Mouse (Mus musculus): ENCODE measurements around the gene Car15. TPM values are rescaled to one million over a fixed set of nuclear protein-coding genes. Genes with fewer than 3 reads are reported as not detected.

Gene Car15
- polyA plus RNA-seq, 1 experiment from 2014 or later: 2.4 TPM

- no peak overlapping the region for H3K4me2 ChIP-seq (replicated peaks; ENCODE audit: low read depth, low read length)
- H3K36me3 ChIP-seq (ENCODE audit: control insufficient read depth, insufficient read depth, low read length): peaks cover 10% of the 10 kb centered on the region; the same call in 1 of the 2 replicates
- H3K9ac ChIP-seq (replicated peaks; ENCODE audit: low read depth, low read length): no peak overlapping the region
- H3K27me3 ChIP-seq (ENCODE audit: control insufficient read depth, insufficient read depth, low read length): no peaks in the 10 kb centered on the region
- H3K4me1 ChIP-seq (ENCODE audit: control insufficient read depth, insufficient read depth, low read length): no peaks in the 10 kb centered on the region
- no peak overlapping the region for H3K27ac ChIP-seq (ENCODE audit: low read length)
- no peaks in the 10 kb centered on the region for H3K9me3 ChIP-seq (ENCODE audit: control insufficient read depth, low read depth, low read length)
- no peak for ATAC-seq (ENCODE audit: insufficient number of reproducible peaks, insufficient read depth, low FRiP score, low read depth)
- WGBS: 73% methylated on average over 2 of the region's 2 CpGs
- no peak overlapping the region for H3K4me3 ChIP-seq (ENCODE audit: low read depth, low read length)
These were observed 27.1 kb upstream of the Car15 start for GRCm38 (mm10) chr16:17865293-17865692.

DNA sequence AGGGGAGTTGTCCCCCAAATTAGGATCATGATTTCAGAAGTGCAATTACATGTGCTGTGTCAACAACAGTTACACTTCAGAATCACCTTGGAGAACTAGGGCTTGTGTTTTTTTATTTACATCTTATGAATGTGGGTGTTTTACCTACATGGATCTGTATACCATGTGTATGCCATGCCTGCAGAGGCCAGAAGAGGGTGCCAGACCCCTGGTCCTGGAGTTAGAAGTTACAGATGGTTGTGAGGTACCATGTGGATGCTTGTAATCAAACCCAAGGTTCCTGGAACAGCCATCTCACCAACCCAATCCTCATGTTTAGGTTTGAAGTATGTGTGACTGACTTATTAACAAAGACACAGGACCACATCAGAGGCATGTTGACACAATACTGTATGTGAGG, 20.4 kb upstream of the Car15 start:
- Histone ChIP-seq H3K27me3 (ENCODE audit: control insufficient read depth, insufficient read depth, low read length) (no peaks in the 10 kb centered on the region), H3K9me3 (ENCODE audit: control insufficient read depth, low read depth, low read length) (no peaks in the 10 kb centered on the region), H3K27ac (ENCODE audit: low read length) (no peak overlapping the region), H3K36me3 (ENCODE audit: control insufficient read depth, insufficient read depth, low read length) (peaks cover 51% of the 10 kb centered on the region), H3K4me1 (ENCODE audit: control insufficient read depth, insufficient read depth, low read length) (no peaks in the 10 kb centered on the region), H3K4me3 (ENCODE audit: low read depth, low read length) (no peak overlapping the region), H3K9ac (replicated peaks; ENCODE audit: low read depth, low read length) (no peak overlapping the region), H3K4me2 (replicated peaks; ENCODE audit: low read depth, low read length) (no peak overlapping the region)
- ATAC-seq (ENCODE audit: insufficient number of reproducible peaks, insufficient read depth, low FRiP score, low read depth): no peak

DNA sequence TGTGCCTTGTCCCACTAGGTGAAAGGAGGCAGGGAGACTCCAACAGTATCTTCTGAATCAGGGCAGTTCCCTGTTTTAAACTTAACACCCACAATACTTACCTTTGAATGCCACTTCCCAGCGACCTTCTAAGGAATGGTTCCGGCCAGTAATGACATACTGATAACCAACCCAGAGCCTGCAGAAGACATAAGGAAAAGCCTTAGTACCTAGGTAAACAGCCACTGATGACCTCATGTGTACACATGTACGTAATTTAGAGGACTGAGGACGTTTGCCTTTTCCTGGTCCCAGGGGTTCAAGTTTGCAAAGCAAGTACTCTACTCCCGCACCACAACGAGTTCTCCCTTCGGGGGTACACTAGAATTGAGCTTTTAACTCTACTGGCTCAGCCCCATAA, 19.0 kb upstream of the Car15 start:
- no peak overlapping the region for H3K9ac ChIP-seq (replicated peaks; ENCODE audit: low read depth, low read length)
- ATAC-seq (ENCODE audit: insufficient number of reproducible peaks, insufficient read depth, low FRiP score, low read depth): no peak
- H3K9me3 ChIP-seq (ENCODE audit: control insufficient read depth, low read depth, low read length): no peaks in the 10 kb centered on the region
- H3K36me3 ChIP-seq (ENCODE audit: control insufficient read depth, insufficient read depth, low read length): peaks cover 57% of the 10 kb centered on the region
- WGBS: 86% methylated on average over 7 of the region's 7 CpGs
- no peak overlapping the region for H3K27ac ChIP-seq (ENCODE audit: low read length)
- H3K4me2 ChIP-seq (replicated peaks; ENCODE audit: low read depth, low read length): no peak overlapping the region
- H3K27me3 ChIP-seq (ENCODE audit: control insufficient read depth, insufficient read depth, low read length): no peaks in the 10 kb centered on the region
- H3K4me3 ChIP-seq (ENCODE audit: low read depth, low read length): no peak overlapping the region
- H3K4me1 ChIP-seq (ENCODE audit: control insufficient read depth, insufficient read depth, low read length): no peaks in the 10 kb centered on the region

GRCm38 (mm10) chr16:17853263-17853662, 15.1 kb upstream of the Car15 start:
- H3K4me3 ChIP-seq (ENCODE audit: low read depth, low read length): no peak overlapping the region
- no peak overlapping the region for H3K9ac ChIP-seq (replicated peaks; ENCODE audit: low read depth, low read length)
- no peak overlapping the region for H3K27ac ChIP-seq (ENCODE audit: low read length)
- peaks cover 76% of the 10 kb centered on the region for H3K36me3 ChIP-seq (ENCODE audit: control insufficient read depth, insufficient read depth, low read length)
- ATAC-seq (ENCODE audit: insufficient number of reproducible peaks, insufficient read depth, low FRiP score, low read depth): no peak
- H3K27me3 ChIP-seq (ENCODE audit: control insufficient read depth, insufficient read depth, low read length): no peaks in the 10 kb centered on the region
- H3K9me3 ChIP-seq (ENCODE audit: control insufficient read depth, low read depth, low read length): no peaks in the 10 kb centered on the region
- 90% methylated on average over 2 of the region's 2 CpGs for WGBS
- H3K4me2 ChIP-seq (replicated peaks; ENCODE audit: low read depth, low read length): no peak overlapping the region
- H3K4me1 ChIP-seq (ENCODE audit: control insufficient read depth, insufficient read depth, low read length): no peaks in the 10 kb centered on the region

- no peak overlapping the region for H3K4me3 ChIP-seq (ENCODE audit: low read depth, low read length)
- no peak overlapping the region for H3K9ac ChIP-seq (replicated peaks; ENCODE audit: low read depth, low read length)
- H3K4me1 ChIP-seq (ENCODE audit: control insufficient read depth, insufficient read depth, low read length): no peaks in the 10 kb centered on the region
- peaks cover 73% of the 10 kb centered on the region for H3K36me3 ChIP-seq (ENCODE audit: control insufficient read depth, insufficient read depth, low read length)
- 91% methylated on average over 1 of the region's 1 CpGs for WGBS
- H3K27ac ChIP-seq (ENCODE audit: low read length): no peak overlapping the region
- no peaks in the 10 kb centered on the region for H3K27me3 ChIP-seq (ENCODE audit: control insufficient read depth, insufficient read depth, low read length)
- no peak overlapping the region for H3K4me2 ChIP-seq (replicated peaks; ENCODE audit: low read depth, low read length)
- H3K9me3 ChIP-seq (ENCODE audit: control insufficient read depth, low read depth, low read length): no peaks in the 10 kb centered on the region
- ATAC-seq (ENCODE audit: insufficient number of reproducible peaks, insufficient read depth, low FRiP score, low read depth): no peak
These were observed 13.7 kb upstream of the Car15 start for GRCm38 (mm10) chr16:17851860-17852259.

- Histone ChIP-seq H3K4me2 (replicated peaks; ENCODE audit: low read depth, low read length) (no peak overlapping the region), H3K4me3 (ENCODE audit: low read depth, low read length) (no peak overlapping the region), H3K36me3 (ENCODE audit: control insufficient read depth, insufficient read depth, low read length) (peaks cover 73% of the 10 kb centered on the region), H3K9me3 (ENCODE audit: control insufficient read depth, low read depth, low read length) (no peaks in the 10 kb centered on the region), H3K4me1 (ENCODE audit: control insufficient read depth, insufficient read depth, low read length) (no peaks in the 10 kb centered on the region), H3K27me3 (ENCODE audit: control insufficient read depth, insufficient read depth, low read length) (no peaks in the 10 kb centered on the region), H3K27ac (ENCODE audit: low read length) (no peak overlapping the region), H3K9ac (replicated peaks; ENCODE audit: low read depth, low read length) (no peak overlapping the region)
- WGBS: 97% methylated on average over 5 of the region's 5 CpGs
- ATAC-seq (ENCODE audit: insufficient number of reproducible peaks, insufficient read depth, low FRiP score, low read depth): no peak
These were observed 13.2 kb upstream of the Car15 start for GRCm38 (mm10) chr16:17851331-17851730.

GRCm38 (mm10) chr16:17849486-17849885, 11.3 kb upstream of the Car15 start:
- WGBS: 84% methylated on average over 6 of the region's 6 CpGs
- Histone ChIP-seq H3K9ac (replicated peaks; ENCODE audit: low read depth, low read length) (no peak overlapping the region), H3K36me3 (ENCODE audit: control insufficient read depth, insufficient read depth, low read length) (peaks cover 81% of the 10 kb centered on the region), H3K4me2 (replicated peaks; ENCODE audit: low read depth, low read length) (no peak overlapping the region), H3K27me3 (ENCODE audit: control insufficient read depth, insufficient read depth, low read length) (no peaks in the 10 kb centered on the region), H3K27ac (ENCODE audit: low read length) (no peak overlapping the region), H3K4me3 (ENCODE audit: low read depth, low read length) (no peak overlapping the region), H3K4me1 (ENCODE audit: control insufficient read depth, insufficient read depth, low read length) (no peaks in the 10 kb centered on the region), H3K9me3 (ENCODE audit: control insufficient read depth, low read depth, low read length) (no peaks in the 10 kb centered on the region)
- ATAC-seq (ENCODE audit: insufficient number of reproducible peaks, insufficient read depth, low FRiP score, low read depth): no peak

- Histone ChIP-seq H3K27ac (ENCODE audit: low read length) (no peak overlapping the region), H3K4me1 (ENCODE audit: control insufficient read depth, insufficient read depth, low read length) (no peaks in the 10 kb centered on the region), H3K9ac (replicated peaks; ENCODE audit: low read depth, low read length) (no peak overlapping the region), H3K27me3 (ENCODE audit: control insufficient read depth, insufficient read depth, low read length) (no peaks in the 10 kb centered on the region), H3K9me3 (ENCODE audit: control insufficient read depth, low read depth, low read length) (no peaks in the 10 kb centered on the region), H3K4me2 (replicated peaks; ENCODE audit: low read depth, low read length) (no peak overlapping the region), H3K4me3 (ENCODE audit: low read depth, low read length) (no peak overlapping the region), H3K36me3 (ENCODE audit: control insufficient read depth, insufficient read depth, low read length) (peaks cover 80% of the 10 kb centered on the region)
- 26% methylated on average over 1 of the region's 1 CpGs for WGBS
- ATAC-seq (ENCODE audit: insufficient number of reproducible peaks, insufficient read depth, low FRiP score, low read depth): no peak
These were observed 10.8 kb upstream of the Car15 start for GRCm38 (mm10) chr16:17848928-17849327.

- H3K27me3 ChIP-seq (ENCODE audit: control insufficient read depth, insufficient read depth, low read length): no peaks in the 10 kb centered on the region
- no peak overlapping the region for H3K4me2 ChIP-seq (replicated peaks; ENCODE audit: low read depth, low read length)
- no peaks in the 10 kb centered on the region for H3K9me3 ChIP-seq (ENCODE audit: control insufficient read depth, low read depth, low read length)
- H3K4me3 ChIP-seq (ENCODE audit: low read depth, low read length): no peak overlapping the region
- H3K9ac ChIP-seq (replicated peaks; ENCODE audit: low read depth, low read length): no peak overlapping the region
- H3K36me3 ChIP-seq (ENCODE audit: control insufficient read depth, insufficient read depth, low read length): peaks cover 81% of the 10 kb centered on the region
- no peak overlapping the region for H3K27ac ChIP-seq (ENCODE audit: low read length)
- ATAC-seq (ENCODE audit: insufficient number of reproducible peaks, insufficient read depth, low FRiP score, low read depth): no peak
- WGBS: 93% methylated on average over 6 of the region's 6 CpGs
- H3K4me1 ChIP-seq (ENCODE audit: control insufficient read depth, insufficient read depth, low read length): no peaks in the 10 kb centered on the region
These were observed 10.3 kb upstream of the Car15 start for GRCm38 (mm10) chr16:17848431-17848830.
